Mouse (Mus musculus) Patski (cell line): Measurements from ENCODE around the gene Rsrp1. TPM values are rescaled to one million over a fixed set of nuclear protein-coding genes. Genes with fewer than 3 reads are reported as not detected.
A peak's percentile ranks its signal among the peaks of the same experiment; 100 is the strongest.

Experiments
- ATAC-seq: fragments of 100-300 bp; one replicate; pipeline ENCODE4 v1.8.0; 2021
- CTCF ChIA-PET: fragments of 350-600 bp; sonication (Branson Sonifier 250); formaldehyde crosslinking; loops from one replicate; lab custom pipeline; 2022; ENCODE audit warnings: inconsistent platforms; lab: Charles Lee
- POLR2A ChIA-PET: fragments of 350-600 bp; sonication (Branson Sonifier 250); formaldehyde crosslinking; loops from one replicate; lab custom pipeline; 2022; ENCODE audit warnings: antibody characterized with exemption, inconsistent platforms; lab: Charles Lee
- DNase-seq: peaks from one replicate; pipeline ENCODE4 v3.0.0-alpha.2; 2011; ENCODE audit warnings: low read depth, low spot score
- H3K27me3 ChIP-seq: fragments of 371-371 bp; one replicate; pipeline ENCODE4 v1.5.1; 2021
- CTCF ChIP-seq: fragments of 100-300 bp; IDR thresholded peaks from one replicate; pipeline ENCODE4 v1.5.1; 2021
- in situ Hi-C: fragments of 300-500 bp; cut with MboI; formaldehyde crosslinking; loops from 3 replicates; pipeline ENCODE4 v1.11.1; 2018; ENCODE audit warnings: low pct_unique_long_range_greater_than_20kb, mixed read lengths
- polyA plus RNA-seq: library from polyadenylated mRNA; unstranded; gene quantifications from one replicate; pipeline ENCODE4 v1.2.3, GENCODE M21; 2021

Gene Rsrp1
- polyA plus RNA-seq, 1 experiment from 2014 or later, result 237 TPM

- ChIA-PET CTCF (interaction anchor here (0.8 to 2.3 kb wide), 6 partner anchors 8 to 84 kb away, joined by 3 to 6 read pairs (median 3); no protein-coding TSS in a partner anchor), POLR2A (no interaction called here)
- peak; percentile 69 for TF ChIP-seq CTCF
- DNase-seq (no peak), ATAC-seq (no peak)
- H3K27me3 ChIP-seq, result no peaks in the 10 kb centered on the region
- in situ Hi-C loops, result no loop called here
Observed at GRCm38 (mm10) chr4:134956328-134956727, 32.9 kb downstream of the Rsrp1 start.

GRCm38 (mm10) chr4:134963021-134963776 lies 39.8 kb downstream of the Rsrp1 start:
- no peaks in the 10 kb centered on the region for H3K27me3 ChIP-seq
- TF ChIP-seq CTCF, result no peak
- in situ Hi-C loops, result no loop called here
- CTCF ChIA-PET, result interaction anchor here (1.0 to 1.4 kb wide), 2 partner anchors 8 to 243 kb away, joined by 3 read pairs; no protein-coding TSS in a partner anchor
- no peak for DNase-seq
- POLR2A ChIA-PET, result no interaction called here
- no peak for ATAC-seq

- H3K27me3 ChIP-seq, result no peaks in the 10 kb centered on the region
- ChIA-PET CTCF (no interaction called here), POLR2A (no interaction called here)
- no peak for ATAC-seq
- no peak for DNase-seq
- no peak for TF ChIP-seq CTCF
- in situ Hi-C loops, result no loop called here
Observed at GRCm38 (mm10) chr4:134967887-134968604, 44.7 kb downstream of the Rsrp1 start.

DNA sequence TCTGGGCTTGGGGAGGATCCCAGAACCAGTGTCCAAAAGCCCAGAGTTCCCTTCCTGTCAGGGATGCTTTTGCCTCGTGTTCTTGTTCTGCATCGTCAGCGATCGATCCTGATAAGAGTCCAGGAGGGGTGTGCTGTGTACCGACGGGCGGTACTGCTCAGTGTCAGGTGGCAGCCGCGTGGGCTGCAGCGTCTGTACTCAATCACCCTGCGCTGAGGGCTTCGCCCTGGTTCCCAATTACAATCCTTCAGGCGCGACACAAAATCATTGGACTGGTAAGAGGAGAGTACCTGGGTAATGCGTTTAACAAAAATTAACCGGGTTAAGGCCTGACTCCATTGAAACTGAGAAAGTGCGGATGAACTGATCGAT lies 45.2 kb downstream of the Rsrp1 start:
- TF ChIP-seq CTCF, result no peak
- ChIA-PET POLR2A (no interaction called here), CTCF (no interaction called here)
- ATAC-seq (no peak), DNase-seq (no peak)
- in situ Hi-C loops, result no loop called here
- no peaks in the 10 kb centered on the region for H3K27me3 ChIP-seq

- ATAC-seq (no peak), DNase-seq (no peak)
- in situ Hi-C loops, result no loop called here
- H3K27me3 ChIP-seq, result no peaks in the 10 kb centered on the region
- TF ChIP-seq CTCF, result no peak
- ChIA-PET POLR2A (no interaction called here), CTCF (interaction anchor here (1.3 kb wide), 1 partner anchor 69 kb away, joined by 3 read pairs; no protein-coding TSS in a partner anchor)
Observed at GRCm38 (mm10) chr4:134975261-134975928, 52.0 kb downstream of the Rsrp1 start.

- CTCF ChIA-PET, result no interaction called here
- POLR2A ChIA-PET, result no interaction called here
- ATAC-seq (no peak), DNase-seq (no peak)
- no peaks in the 10 kb centered on the region for H3K27me3 ChIP-seq
- in situ Hi-C loops, result no loop called here
- no peak for TF ChIP-seq CTCF
Observed at GRCm38 (mm10) chr4:134975929-134976308, 52.5 kb downstream of the Rsrp1 start.

Other genes starting within 250 kb of the Rsrp1 start
- gene Man1c1, start 219.3 kb upstream of the Rsrp1 start, polyA plus RNA-seq, result 16.2 TPM
- 17.1 TPM for gene Ldlrap1, start 155.6 kb upstream of the Rsrp1 start, polyA plus RNA-seq
- gene Maco1, start 70.2 kb upstream of the Rsrp1 start, polyA plus RNA-seq, result 27.0 TPM
- gene Rhd, start 59.1 kb upstream of the Rsrp1 start, polyA plus RNA-seq, result 0.08 TPM
- 98.5 TPM for gene Tmem50a, start 8.6 kb upstream of the Rsrp1 start, polyA plus RNA-seq
- 73.5 TPM for gene Syf2, start 7.3 kb downstream of the Rsrp1 start, polyA plus RNA-seq
- 8.9 TPM for gene Runx3, start 197.1 kb downstream of the Rsrp1 start, polyA plus RNA-seq